Mouse (Mus musculus) CH12.LX (cell line): ENCODE results near the gene Nkain1. TPM values are rescaled to one million over a fixed set of nuclear protein-coding genes. Genes with fewer than 3 reads are reported as not detected.
A peak's percentile ranks its signal among the peaks of the same experiment; 100 is the strongest.

ENCODE experiments used
- DNase-seq: peaks from one replicate; pipeline ENCODE4 v3.0.0-alpha.2; 2013; ENCODE audit errors: extremely low read depth
- H3K27ac ChIP-seq: 2 replicates; pipeline ENCODE4 v1.5.1; 2012; ENCODE audit warnings: low read depth, mild to moderate bottlenecking, control low read depth, moderate library complexity; ENCODE audit not compliant: insufficient read depth
- H3K27me3 ChIP-seq: replicated peaks from 2 replicates; pipeline ENCODE3; 2012; ENCODE audit warnings: inconsistent platforms
- H3K36me3 ChIP-seq, 2 experiments: replicated peaks in 1 of 2; 2 replicates each; pipeline versions ENCODE3 to v1.6.1; 2012; ENCODE audit warnings: inconsistent platforms in 1 of 2, low read length in 1 of 2, mild to moderate bottlenecking in 1 of 2, mixed read lengths in 1 of 2, moderate library complexity in 1 of 2; ENCODE audit not compliant: control insufficient read depth in 1 of 2, insufficient read depth in 1 of 2
- H3K4me1 ChIP-seq, 2 experiments: 2 replicates each; pipeline ENCODE4 v1.6.1; 2012; ENCODE audit warnings: inconsistent platforms in 1 of 2, moderate library complexity in 1 of 2; ENCODE audit not compliant: insufficient read depth in 2 of 2, control insufficient read depth in 1 of 2
- H3K4me2 ChIP-seq: 2 replicates; pipeline ENCODE4 v1.6.1; 2012; ENCODE audit warnings: low read depth, mild to moderate bottlenecking, control low read depth; ENCODE audit not compliant: poor library complexity, insufficient read depth, severe bottlenecking
- H3K4me3 ChIP-seq, 3 experiments: fragments of 150-350 bp in 1 of 3; sonication (generic) in 1 of 3; replicated peaks in 1 of 3; 2 replicates each; pipeline versions ENCODE3 to v1.5.1; 2011 to 2012; ENCODE audit warnings: low read depth in 2 of 3, low read length in 2 of 3, mild to moderate bottlenecking in 2 of 3, moderate library complexity in 2 of 3, control low read depth in 1 of 3, improper control_type of control experiment in 1 of 3, inconsistent platforms in 1 of 3, mixed read lengths in 1 of 3; ENCODE audit not compliant: poor library complexity in 1 of 3
- H3K79me2 ChIP-seq: replicated peaks from 2 replicates; pipeline ENCODE4 v1.6.1; 2012; ENCODE audit warnings: mild to moderate bottlenecking, moderate library complexity; ENCODE audit not compliant: control insufficient read depth, poor library complexity, insufficient read depth, severe bottlenecking; ENCODE audit errors: extremely low read depth
- H3K9ac ChIP-seq: 2 replicates; pipeline ENCODE4 v1.6.1; 2012; ENCODE audit warnings: low read depth, mild to moderate bottlenecking, control low read depth, moderate library complexity; ENCODE audit not compliant: insufficient read depth
- H3K9me3 ChIP-seq: replicated peaks from 2 replicates; pipeline ENCODE3; 2012; ENCODE audit warnings: low read length, inconsistent platforms, mixed read lengths
- BHLHE40 ChIP-seq: IDR thresholded peaks from 2 replicates; pipeline ENCODE4 v1.6.1; 2011; ENCODE audit warnings: mild to moderate bottlenecking, low read depth, low read length, improper control_type of control experiment
- CHD1 ChIP-seq: IDR thresholded peaks from 2 replicates; pipeline ENCODE4 v1.6.1; 2012; ENCODE audit warnings: low read depth, low read length, improper control_type of control experiment, inconsistent platforms
- CHD2 ChIP-seq: IDR thresholded peaks from 2 replicates; pipeline ENCODE4 v1.6.1; 2011; ENCODE audit warnings: low read length, improper control_type of control experiment
- CTCF ChIP-seq, 2 experiments: IDR thresholded peaks in 1 of 2; conservative IDR thresholded peaks in 1 of 2; 2 replicates each; pipeline ENCODE4 v1.5.1; 2011 to 2012; ENCODE audit warnings: low read depth in 2 of 2, low read length in 2 of 2, improper control_type of control experiment in 1 of 2, inconsistent platforms in 1 of 2, mild to moderate bottlenecking in 1 of 2, moderate library complexity in 1 of 2
- E2F4 ChIP-seq: IDR thresholded peaks from 2 replicates; pipeline ENCODE4 v1.6.1; 2011; ENCODE audit warnings: low read depth, low read length, improper control_type of control experiment; ENCODE audit not compliant: insufficient replicate concordance
- ELF1 ChIP-seq: IDR thresholded peaks from 2 replicates; pipeline ENCODE4 v1.6.1; 2014; ENCODE audit warnings: low read depth, mild to moderate bottlenecking, inconsistent platforms, low read length, improper control_type of control experiment
- EP300 ChIP-seq: IDR thresholded peaks from 2 replicates; pipeline ENCODE4 v1.6.1; 2011; ENCODE audit warnings: low read length, improper control_type of control experiment
- ETS1 ChIP-seq: conservative IDR thresholded peaks from 2 replicates; pipeline ENCODE4 v1.6.1; 2012; ENCODE audit warnings: low read depth, mild to moderate bottlenecking, inconsistent platforms, low read length, improper control_type of control experiment, moderate library complexity
- GABPA ChIP-seq: IDR thresholded peaks from 2 replicates; pipeline ENCODE4 v1.6.1; 2012; ENCODE audit warnings: low read depth, low read length, improper control_type of control experiment, inconsistent platforms; ENCODE audit not compliant: insufficient replicate concordance
- HCFC1 ChIP-seq: IDR thresholded peaks from 2 replicates; pipeline ENCODE4 v1.6.1; 2012; ENCODE audit warnings: low read depth, mild to moderate bottlenecking, inconsistent platforms, low read length, improper control_type of control experiment
- IRF4 ChIP-seq: IDR thresholded peaks from 2 replicates; pipeline ENCODE4 v1.6.1; 2014; ENCODE audit warnings: low read depth, mild to moderate bottlenecking, inconsistent platforms, low read length, improper control_type of control experiment
- JUN ChIP-seq: IDR thresholded peaks from 2 replicates; pipeline ENCODE4 v1.6.1; 2011; ENCODE audit warnings: low read depth, mild to moderate bottlenecking, low read length, improper control_type of control experiment, moderate library complexity; ENCODE audit not compliant: insufficient read depth
- JUND ChIP-seq: conservative IDR thresholded peaks from 2 replicates; pipeline ENCODE4 v1.6.1; 2011; ENCODE audit warnings: low read depth, low read length, improper control_type of control experiment
- KAT2A ChIP-seq: IDR thresholded peaks from 2 replicates; pipeline ENCODE4 v1.6.1; 2012; ENCODE audit warnings: low read length, improper control_type of control experiment, inconsistent platforms; ENCODE audit not compliant: insufficient replicate concordance
- MAFK ChIP-seq: IDR thresholded peaks from 2 replicates; pipeline ENCODE4 v1.6.1; 2011; ENCODE audit warnings: low read length, improper control_type of control experiment; ENCODE audit not compliant: insufficient replicate concordance
- MAX ChIP-seq: IDR thresholded peaks from 2 replicates; pipeline ENCODE4 v1.6.1; 2011; ENCODE audit warnings: low read length, improper control_type of control experiment
- MAZ ChIP-seq: IDR thresholded peaks from 2 replicates; pipeline ENCODE4 v1.6.1; 2012; ENCODE audit warnings: low read depth, mild to moderate bottlenecking, inconsistent platforms, low read length, improper control_type of control experiment, moderate library complexity
- MEF2A ChIP-seq: IDR thresholded peaks from 2 replicates; pipeline ENCODE4 v1.6.1; 2014; ENCODE audit warnings: low read depth, mild to moderate bottlenecking, inconsistent platforms, low read length, improper control_type of control experiment, borderline replicate concordance
- MXI1 ChIP-seq: IDR thresholded peaks from 2 replicates; pipeline ENCODE4 v1.6.1; 2011; ENCODE audit warnings: mild to moderate bottlenecking, low read depth, low read length, improper control_type of control experiment
- MYC ChIP-seq: IDR thresholded peaks from 2 replicates; pipeline ENCODE4 v1.6.1; 2011; ENCODE audit warnings: low read depth, mild to moderate bottlenecking, improper control_type of control experiment, low read length
- NELFE ChIP-seq: IDR thresholded peaks from 2 replicates; pipeline ENCODE4 v1.6.1; 2011; ENCODE audit warnings: low read depth, low read length, improper control_type of control experiment
- NRF1 ChIP-seq: IDR thresholded peaks from 2 replicates; pipeline ENCODE4 v1.6.1; 2014; ENCODE audit warnings: low read depth, mild to moderate bottlenecking, inconsistent platforms, low read length, improper control_type of control experiment, moderate library complexity
- PAX5 ChIP-seq: IDR thresholded peaks from 2 replicates; pipeline ENCODE4 v1.6.1; 2012; ENCODE audit warnings: low read length, inconsistent platforms, mixed read lengths
- POLR2A ChIP-seq: IDR thresholded peaks from 2 replicates; pipeline ENCODE4 v1.6.1; 2011; ENCODE audit warnings: low read depth, mild to moderate bottlenecking, improper control_type of control experiment, low read length
- POLR2AphosphoS2 ChIP-seq: IDR thresholded peaks from 2 replicates; pipeline ENCODE4 v1.6.1; 2011; ENCODE audit warnings: low read depth, low read length, improper control_type of control experiment
- RAD21 ChIP-seq: IDR thresholded peaks from 2 replicates; pipeline ENCODE4 v1.6.1; 2011; ENCODE audit warnings: low read depth, mild to moderate bottlenecking, low read length, improper control_type of control experiment, moderate library complexity
- RCOR1 ChIP-seq: conservative IDR thresholded peaks from 2 replicates; pipeline ENCODE4 v1.6.1; 2012; ENCODE audit warnings: low read depth, mild to moderate bottlenecking, inconsistent platforms, low read length, improper control_type of control experiment
- SIN3A ChIP-seq: IDR thresholded peaks from 2 replicates; pipeline ENCODE4 v1.6.1; 2012; ENCODE audit warnings: low read length, improper control_type of control experiment, inconsistent platforms
- SMC3 ChIP-seq: IDR thresholded peaks from 2 replicates; pipeline ENCODE4 v1.6.1; 2011; ENCODE audit warnings: low read depth, low read length, improper control_type of control experiment
- TBP ChIP-seq: conservative IDR thresholded peaks from 2 replicates; pipeline ENCODE4 v1.6.1; 2011; ENCODE audit warnings: low read depth, low read length, improper control_type of control experiment
- TCF12 ChIP-seq: IDR thresholded peaks from 2 replicates; pipeline ENCODE4 v1.6.1; 2014; ENCODE audit warnings: low read depth, mild to moderate bottlenecking, inconsistent platforms, low read length, improper control_type of control experiment
- UBTF ChIP-seq: IDR thresholded peaks from 2 replicates; pipeline ENCODE4 v1.6.1; 2012; ENCODE audit warnings: low read depth, mild to moderate bottlenecking, inconsistent platforms, low read length, improper control_type of control experiment, moderate library complexity
- USF1 ChIP-seq: IDR thresholded peaks from 2 replicates; pipeline ENCODE4 v1.6.1; 2014; ENCODE audit warnings: low read depth, mild to moderate bottlenecking, inconsistent platforms, low read length, improper control_type of control experiment
- USF2 ChIP-seq: conservative IDR thresholded peaks from 2 replicates; pipeline ENCODE4 v1.6.1; 2011; ENCODE audit warnings: low read depth, low read length, improper control_type of control experiment
- ZC3H11A ChIP-seq: IDR thresholded peaks from 2 replicates; pipeline ENCODE4 v1.6.1; 2012; ENCODE audit warnings: low read depth, mild to moderate bottlenecking, inconsistent platforms, low read length, improper control_type of control experiment
- ZKSCAN1 ChIP-seq: IDR thresholded peaks from 2 replicates; pipeline ENCODE4 v1.6.1; 2012; ENCODE audit warnings: low read depth, inconsistent platforms, low read length, improper control_type of control experiment, borderline replicate concordance
- ZMIZ1 ChIP-seq: IDR thresholded peaks from 2 replicates; pipeline ENCODE4 v1.6.1; 2012; ENCODE audit warnings: low read depth, mild to moderate bottlenecking, inconsistent platforms, low read length, improper control_type of control experiment
- ZNF384 ChIP-seq: IDR thresholded peaks from 2 replicates; pipeline ENCODE4 v1.6.1; 2012; ENCODE audit warnings: low read depth, low read length, improper control_type of control experiment, inconsistent platforms
- dilution Hi-C: fragments of 300-500 bp; cut with MboI; formaldehyde crosslinking; loops from 2 replicates; pipeline ENCODE4 v1.14.3; 2020; ENCODE audit warnings: low sequenced_read_pairs; ENCODE audit not compliant: extremely low pct_unique_long_range_greater_than_20kb, extremely low pct_ligation_motif_present
- in situ Hi-C: fragments of 300-500 bp; cut with MboI; formaldehyde crosslinking; loops from 3 replicates; pipeline ENCODE4 v1.14.3; 2019; ENCODE audit warnings: low sequenced_read_pairs, low pct_ligation_motif_present, low pct_unique_long_range_greater_than_20kb, mixed read lengths
- polyA plus RNA-seq: library from polyadenylated mRNA; unstranded; fragments of >175 nt; gene quantifications from 2 replicates; pipeline ENCODE4 v1.2.1, GENCODE M21; 2012; ENCODE audit warnings: low read depth; ENCODE audit not compliant: insufficient read length
- total RNA-seq, 2 experiments: library from RNA; depleted of rRNA; stranded (reverse); fragments of 300-350 nt in 1 of 2; fragments of >200 nt in 1 of 2; gene quantifications; 2 replicates each; pipeline ENCODE4 v1.2.3; 2012 to 2014

Gene Nkain1
- total and polyA plus RNA-seq, 3 experiments = 5.5 to 23.1 (median 19.6) TPM

- no peak overlapping the region for H3K4me3 ChIP-seq
- peak overlapping the region; percentile 41 for H3K4me2 ChIP-seq
- dilution Hi-C loops (no loop called here), in situ Hi-C loops (no loop called here)
- H3K4me1 ChIP-seq = peaks cover 27 to 51% of the 10 kb centered on the region in 2 experiments
- peaks cover 30% of the 10 kb centered on the region for H3K27me3 ChIP-seq
- DNase-seq = no peak
- H3K36me3 ChIP-seq = no peaks in the 10 kb centered on the region
- H3K9me3 ChIP-seq = no peaks in the 10 kb centered on the region
- peak overlapping the region; percentile 13; the same call in 1 of the 2 replicates for H3K9ac ChIP-seq
- H3K79me2 ChIP-seq = peaks cover 22% of the 10 kb centered on the region; the same call in 1 of the 2 replicates
- H3K27ac ChIP-seq = peak overlapping the region; percentile 92
- TF ChIP-seq NELFE (no peak), MEF2A (peak; percentile 57; the same call in 1 of the 2 replicates), MXI1 (no peak), BHLHE40 (peak; percentile 43), ELF1 (no peak), UBTF (no peak), ZMIZ1 (no peak), CTCF (conservative IDR thresholded peaks at IDR 0.05 in 1 of 2, IDR thresholded peaks at IDR 0.05 in 1 of 2; ENCODE audit: low read depth in 2 of 2, low read length in 2 of 2) (no peak), CHD1 (peak; percentile 61; the same call in 1 of the 2 replicates), TBP (no peak), E2F4 (0 out of 2 replicates have a peak, but pooled peaks have one; percentile 17), USF2 (no peak), ETS1 (peak; percentile 33; the same call in 1 of the 2 replicates), POLR2AphosphoS2 (no peak), JUND (no peak), ZKSCAN1 (no peak), MAFK (no peak), NRF1 (no peak), ZNF384 (no peak), GABPA (no peak), KAT2A (no peak), MYC (peak; percentile 37; the same call in 1 of the 2 replicates), CHD2 (no peak), SMC3 (no peak), JUN (peak; percentile 19; the same call in 1 of the 2 replicates), HCFC1 (peak; percentile 13; the same call in 1 of the 2 replicates), IRF4 (peak; percentile 82), EP300 (peak; percentile 60), TCF12 (peak; percentile 43; the same call in 1 of the 2 replicates), MAX (no peak), SIN3A (peak; percentile 55; the same call in 1 of the 2 replicates), USF1 (no peak), ZC3H11A (no peak), POLR2A (peak; percentile 23; the same call in 1 of the 2 replicates), RAD21 (no peak), RCOR1 (no peak), MAZ (0 out of 2 replicates have a peak, but pooled peaks have one; percentile 54), PAX5 (no peak)
Measured at GRCm38 (mm10) chr4:130575533-130575932, 1.6 kb upstream of the Nkain1 start.
